24 mouse cellular contexts compared by ENCODE assay signal in the genomic region with DNA sequence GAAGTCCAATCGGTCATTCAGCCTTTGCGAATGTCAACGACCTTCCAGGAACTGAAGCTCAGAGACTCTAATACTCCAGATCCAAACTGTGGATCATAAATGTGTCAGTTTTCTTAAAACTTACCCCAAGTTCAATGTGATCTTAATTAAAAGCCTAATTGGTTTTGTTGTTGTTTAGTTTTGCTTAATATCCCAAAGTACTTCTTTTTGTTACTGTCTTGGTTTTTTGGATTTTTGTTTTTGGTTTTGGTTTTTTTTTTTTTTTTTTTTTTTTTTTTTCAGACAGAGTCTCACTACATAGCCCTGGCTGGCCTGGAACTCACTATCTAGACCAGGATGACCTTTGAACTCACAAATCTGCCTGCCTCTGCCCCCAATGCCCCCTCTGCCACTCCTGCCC.
DNase-seq lines count a peak whose midpoint lies in the region; ATAC-seq and TF ChIP-seq lines count a peak whose summit lies in the region.
"Had no signal": no experiment of that assay in that cellular context is flagged by ENCODE, and none has a peak within 500 bp of the region (broad histone marks: within the 10 kb centered on the region; RNA-seq: fewer than 3 reads in every experiment).

No protein-coding gene starts in this region.

- no peak overlapping the region for H3K4me3 ChIP-seq in midbrain, embryonic 11.5 days (ENCODE audit: low read depth, low read length)
- H3K4me3 ChIP-seq in midbrain, postnatal 0 days (ENCODE audit: low read depth, low read length), result no peak overlapping the region
- H3K4me3 ChIP-seq in CH12.LX (replicated peaks in 1 of 3; ENCODE audit: low read depth in 2 of 3, low read length in 2 of 3, poor library complexity in 1 of 3), result no peak overlapping the region
- H3K4me3 ChIP-seq in ES-E14 (ENCODE audit: insufficient read depth in 1 of 2, low read depth in 1 of 2, low read length in 2 of 2, poor library complexity in 1 of 2, severe bottlenecking in 1 of 2), result no peak overlapping the region
- no peak overlapping the region for H3K4me3 ChIP-seq in MEL (ENCODE audit: control insufficient read depth in 1 of 2, insufficient read depth in 1 of 2, low read depth in 2 of 2, low read length in 2 of 2)

- H3K9ac ChIP-seq in midbrain, embryonic 11.5 days (ENCODE audit: low read length), result no peak overlapping the region
- no peak overlapping the region for H3K9ac ChIP-seq in midbrain, postnatal 0 days (replicated peaks; ENCODE audit: low read length, poor library complexity, severe bottlenecking)
- H3K9ac ChIP-seq in CH12.LX (ENCODE audit: insufficient read depth, low read depth) (no peak overlapping the region), ES-E14 (ENCODE audit: insufficient read depth, low read depth, low read length, poor library complexity, severe bottlenecking) (no peak overlapping the region), MEL (ENCODE audit: control insufficient read depth, low read depth, low read length, poor library complexity, severe bottlenecking) (no peak overlapping the region)

- no peaks in the 10 kb centered on the region for H3K27me3 ChIP-seq in midbrain, embryonic 11.5 days (ENCODE audit: control insufficient read depth, insufficient read depth, low read length)
- no peaks in the 10 kb centered on the region for H3K27me3 ChIP-seq in midbrain, postnatal 0 days (ENCODE audit: insufficient read depth, low read length)
- H3K27me3 ChIP-seq in CH12.LX (replicated peaks), result no peaks in the 10 kb centered on the region
- H3K27me3 ChIP-seq in MEL (ENCODE audit: control insufficient read depth in 1 of 2, insufficient read depth in 2 of 2, low read length in 2 of 2), result peaks cover 0 to 3% of the 10 kb centered on the region in 2 experiments; a peak in 2 of 4 replicates
- H3K27me3 ChIP-seq: Patski had no signal

- H3K27ac ChIP-seq in midbrain, embryonic 11.5 days (ENCODE audit: low read depth, low read length), result no peak overlapping the region
- H3K27ac ChIP-seq in midbrain, postnatal 0 days (ENCODE audit: low read depth, low read length), result no peak overlapping the region
- H3K27ac ChIP-seq in CH12.LX (ENCODE audit: insufficient read depth, low read depth), result no peak overlapping the region
- no peak overlapping the region for H3K27ac ChIP-seq in ES-E14 (ENCODE audit: insufficient read depth, low read depth, low read length, poor library complexity, severe bottlenecking)
- no peak overlapping the region for H3K27ac ChIP-seq in MEL (ENCODE audit: control insufficient read depth, low read depth, low read length)

- TF ChIP-seq EP300 in CH12.LX (IDR thresholded peaks at IDR 0.05; ENCODE audit: low read length) (no peak), MEL (IDR thresholded peaks at IDR 0.05; ENCODE audit: low read depth in 1 of 2, low read length in 2 of 2) (no peak)

- dilution Hi-C loops in CH12.LX (cut with MboI; ENCODE audit: extremely low pct_ligation_motif_present, extremely low pct_unique_long_range_greater_than_20kb, low sequenced_read_pairs), result no loop called here

- TF ChIP-seq POLR2A in CH12.LX (IDR thresholded peaks at IDR 0.05; ENCODE audit: low read depth, low read length), result no peak
- no peak for TF ChIP-seq POLR2A in MEL (IDR thresholded peaks at IDR 0.05; ENCODE audit: control insufficient read depth in 1 of 2, insufficient read depth in 1 of 2, low read depth in 1 of 2, low read length in 2 of 2, poor library complexity in 1 of 2)

- 93% methylated on average over 3 of the region's 3 CpGs for WGBS in midbrain, embryonic 11.5 days
- 97% methylated on average over 3 of the region's 3 CpGs for WGBS in midbrain, postnatal 0 days

- H3K4me1 ChIP-seq in midbrain, embryonic 11.5 days (ENCODE audit: control insufficient read depth, insufficient read depth, low read length), result peaks cover 16% of the 10 kb centered on the region
- no peaks in the 10 kb centered on the region for H3K4me1 ChIP-seq in midbrain, postnatal 0 days (ENCODE audit: insufficient read depth, low read length)
- H3K4me1 ChIP-seq in CH12.LX (ENCODE audit: control insufficient read depth in 1 of 2, insufficient read depth in 2 of 2), result peaks cover 0 to 16% of the 10 kb centered on the region in 2 experiments; a peak in 2 of 4 replicates
- peaks cover 5 to 14% of the 10 kb centered on the region in 2 experiments for H3K4me1 ChIP-seq in ES-E14 (ENCODE audit: control insufficient read depth in 2 of 2, insufficient read depth in 2 of 2, low read length in 2 of 2, poor library complexity in 1 of 2)
- H3K4me1 ChIP-seq in MEL (ENCODE audit: control insufficient read depth in 1 of 2, insufficient read depth in 2 of 2, low read length in 2 of 2), result peaks cover 0 to 5% of the 10 kb centered on the region in 2 experiments; a peak in 2 of 4 replicates

- no peak overlapping the region for H3K4me2 ChIP-seq in midbrain, embryonic 11.5 days
- H3K4me2 ChIP-seq in midbrain, postnatal 0 days (ENCODE audit: low read depth, low read length, poor library complexity, severe bottlenecking), result no peak overlapping the region
- no peak overlapping the region for H3K4me2 ChIP-seq in CH12.LX (ENCODE audit: insufficient read depth, low read depth, poor library complexity, severe bottlenecking)

- no peak for TF ChIP-seq CTCF in midbrain, postnatal 0 days (IDR thresholded peaks at IDR 0.05)
- TF ChIP-seq CTCF in CH12.LX (conservative IDR thresholded peaks at IDR 0.05 in 1 of 2, IDR thresholded peaks at IDR 0.05 in 1 of 2; ENCODE audit: low read depth in 2 of 2, low read length in 2 of 2), result no peak
- no peak for TF ChIP-seq CTCF in MEL (IDR thresholded peaks at IDR 0.05 in 2 of 3, conservative IDR thresholded peaks at IDR 0.05 in 1 of 3; ENCODE audit: control insufficient read depth in 1 of 3, insufficient read depth in 1 of 3, low read depth in 2 of 3, low read length in 3 of 3, poor library complexity in 1 of 3, severe bottlenecking in 1 of 3)

- H3K9me3 ChIP-seq in midbrain, embryonic 11.5 days (ENCODE audit: control insufficient read depth, low read length), result no peaks in the 10 kb centered on the region
- H3K9me3 ChIP-seq in midbrain, postnatal 0 days (ENCODE audit: low read length), result no peaks in the 10 kb centered on the region
- H3K9me3 ChIP-seq in CH12.LX (replicated peaks; ENCODE audit: low read length), result peaks cover 5% of the 10 kb centered on the region
- no peaks in the 10 kb centered on the region for H3K9me3 ChIP-seq in ES-E14 (ENCODE audit: control insufficient read depth, insufficient read depth, low read depth, low read length)
- H3K9me3 ChIP-seq in MEL (replicated peaks; ENCODE audit: insufficient read depth, low read length), result no peaks in the 10 kb centered on the region

- no peaks in the 10 kb centered on the region for H3K36me3 ChIP-seq in midbrain, embryonic 11.5 days (ENCODE audit: control insufficient read depth, insufficient read depth, low read length)
- no peaks in the 10 kb centered on the region for H3K36me3 ChIP-seq in midbrain, postnatal 0 days (ENCODE audit: insufficient read depth, low read length)
- H3K36me3 ChIP-seq in CH12.LX (replicated peaks in 1 of 2; ENCODE audit: control insufficient read depth in 1 of 2, insufficient read depth in 1 of 2, low read length in 1 of 2) (no peaks in the 10 kb centered on the region), ES-E14 (ENCODE audit: control insufficient read depth, insufficient read depth, low read length, poor library complexity, severe bottlenecking) (no peaks in the 10 kb centered on the region), MEL (ENCODE audit: control insufficient read depth in 1 of 2, insufficient read depth in 2 of 2, low read length in 2 of 2) (peaks cover 0 to 2% of the 10 kb centered on the region in 2 experiments; a peak in 1 of 4 replicates)
- H3K36me3 ChIP-seq: G1E had no signal

- ATAC-seq in midbrain, embryonic 11.5 days (ENCODE audit: low FRiP score), result no peak
- no peak for ATAC-seq in midbrain, postnatal 0 days (ENCODE audit: low FRiP score)
- ATAC-seq: activated CD4-positive, CD25-positive, alpha-beta regulatory T cell, adult 4 months; CD4-positive, CD25-positive, alpha-beta regulatory T cell, adult 4 months; Patski had no signal

- in situ Hi-C loops in CH12.LX (cut with MboI; ENCODE audit: low pct_ligation_motif_present, low pct_unique_long_range_greater_than_20kb, low sequenced_read_pairs) (no loop called here), ES-E14 (cut with MboI; ENCODE audit: low sequenced_read_pairs in 2 of 2, unreplicated experiment in 2 of 2) (no loop called here)

- H3K79me2 ChIP-seq in CH12.LX (replicated peaks; ENCODE audit: control insufficient read depth, extremely low read depth, insufficient read depth, poor library complexity, severe bottlenecking), result no peaks in the 10 kb centered on the region
- H3K79me2 ChIP-seq in MEL (ENCODE audit: control insufficient read depth, insufficient read depth, low read length, poor library complexity), result no peaks in the 10 kb centered on the region

- peak; percentile 65 for DNase-seq in midbrain, embryonic 11.5 days (ENCODE audit: low spot score, missing footprints)
- no peak for DNase-seq in midbrain, postnatal 0 days (ENCODE audit: low spot score)
- DNase-seq in CH12.LX (ENCODE audit: extremely low read depth) (no peak), ES-E14 (ENCODE audit: low read depth, low spot score) (no peak), MEL (ENCODE audit: low read depth, low spot score) (no peak)
- DNase-seq in cerebellum, adult 9-10 months, result no peak
- no peak for DNase-seq in right cerebral cortex, postnatal 14 days
- no peak for DNase-seq in kidney, adult 8-10 months
- DNase-seq: adrenal gland, adult 2 months; adrenal gland, adult 8-10 months; adrenal gland, postnatal 10 days; adrenal gland, postnatal 14 days; adrenal gland, postnatal 25 days; adrenal gland, postnatal 36 days; B cell, adult 2 months; cerebellum, adult 11 months; cerebellum, adult 11-12 months; cerebellum, adult 18-20 months; cerebellum, adult 2 months; cerebellum, adult 8-10 months had no signal

- TF ChIP-seq RAD21 in CH12.LX (IDR thresholded peaks at IDR 0.05; ENCODE audit: low read depth, low read length) (no peak), MEL (IDR thresholded peaks at IDR 0.05; ENCODE audit: low read depth, low read length) (no peak)

TF ChIP-seq in CH12.LX, 34 proteins besides CTCF, POLR2A, EP300 and RAD21:
- peak; percentile 70 for TF ChIP-seq ZNF384 (IDR thresholded peaks at IDR 0.05; ENCODE audit: low read depth, low read length)
- no peak for TF ChIP-seq MEF2A (IDR thresholded peaks at IDR 0.05; ENCODE audit: borderline replicate concordance, low read depth, low read length)
TF ChIP-seq in CH12.LX: peak in this region for 1.

TF ChIP-seq in ES-E14, 5 proteins besides CTCF, POLR2A, EP300 and RAD21:
- TF ChIP-seq HCFC1 (IDR thresholded peaks at IDR 0.05; ENCODE audit: borderline replicate concordance, insufficient read depth, low read length) (no peak), CHD2 (IDR thresholded peaks at IDR 0.05; ENCODE audit: low read depth, low read length) (no peak), ZNF384 (IDR thresholded peaks at IDR 0.05; ENCODE audit: low read depth, low read length) (peak; percentile 60; the same call in 1 of the 2 replicates)

TF ChIP-seq in MEL, 35 proteins besides CTCF, POLR2A, EP300 and RAD21:
- TF ChIP-seq ZNF384 (IDR thresholded peaks at IDR 0.05; ENCODE audit: low read depth, low read length) (0 out of 2 replicates have a peak, but pooled peaks have one; percentile 18), TBP (IDR thresholded peaks at IDR 0.05; ENCODE audit: low read depth, low read length) (no peak)
TF ChIP-seq in MEL: peak in this region for 1.
